Mouse (Mus musculus) frontal cortex, adult 2 months (tissue): ENCODE results near the gene Rhob. TPM values are rescaled to one million over a fixed set of nuclear protein-coding genes. Genes with fewer than 3 reads are reported as not detected.

Source experiments
- DNase-seq, 2 experiments: peaks; one replicate each; pipeline ENCODE4 v3.0.0; 2022; ENCODE audit warnings: low spot score in 1 of 2; ENCODE audit errors: extremely low spot score in 1 of 2
- polyA plus RNA-seq: library from polyadenylated mRNA; depleted of rRNA; stranded (reverse); fragments of >200 nt; gene quantifications from 2 replicates; pipeline ENCODE4 v1.2.3, GENCODE M21; 2012

Gene Rhob
- polyA plus RNA-seq, 1 experiment, result 285 TPM

GRCm38 (mm10) chr12:8506954-8507707 lies 7.3 kb upstream of the Rhob start:
- no peak for DNase-seq

DNA sequence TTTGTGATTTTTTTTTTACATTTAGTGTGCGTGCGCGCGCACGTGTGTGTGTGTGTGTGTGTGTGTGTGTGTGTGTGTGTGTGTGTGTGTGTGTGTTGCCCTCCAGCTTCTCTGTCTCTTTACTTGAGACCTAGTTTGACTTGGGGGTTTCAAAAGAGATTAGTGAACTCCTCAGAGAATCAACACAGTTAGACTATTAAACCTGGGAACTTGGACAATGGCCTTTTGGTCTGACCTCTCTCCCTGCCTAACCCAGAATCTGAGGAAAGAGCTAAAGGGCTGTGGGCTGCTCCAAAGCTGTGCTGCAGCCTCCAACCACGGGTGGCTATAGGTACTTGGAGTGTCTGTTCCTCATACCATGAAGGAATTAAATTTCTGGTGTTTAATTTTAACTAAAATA lies 4.3 kb upstream of the Rhob start:
- no peak for DNase-seq

DNA sequence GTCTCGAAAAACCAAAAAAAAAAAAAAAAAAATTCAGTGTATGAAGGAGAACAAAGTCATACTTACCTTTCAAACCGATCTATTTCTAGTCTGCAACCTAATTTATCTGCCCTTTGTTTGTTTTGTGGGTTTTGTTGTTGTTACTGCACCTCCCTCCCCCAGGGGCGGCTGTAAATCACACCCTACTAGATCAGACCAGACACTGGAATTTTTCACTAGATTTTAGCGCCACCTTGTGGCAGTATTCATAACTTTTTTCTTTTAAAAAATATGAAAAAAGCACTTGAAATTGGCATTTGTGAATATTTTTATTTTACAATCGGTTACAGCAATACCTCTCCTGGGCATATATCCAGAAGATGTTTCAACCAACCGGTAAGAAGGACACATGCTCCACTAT lies 2.7 kb upstream of the Rhob start:
- peak in 1 of 2 experiments; percentile 89 for DNase-seq

- no peak for DNase-seq
These were observed 1.9 kb upstream of the Rhob start for GRCm38 (mm10) chr12:8501571-8502305.

- DNase-seq, result no peak
These were observed 1.1 kb upstream of the Rhob start for GRCm38 (mm10) chr12:8500597-8501570.

DNA sequence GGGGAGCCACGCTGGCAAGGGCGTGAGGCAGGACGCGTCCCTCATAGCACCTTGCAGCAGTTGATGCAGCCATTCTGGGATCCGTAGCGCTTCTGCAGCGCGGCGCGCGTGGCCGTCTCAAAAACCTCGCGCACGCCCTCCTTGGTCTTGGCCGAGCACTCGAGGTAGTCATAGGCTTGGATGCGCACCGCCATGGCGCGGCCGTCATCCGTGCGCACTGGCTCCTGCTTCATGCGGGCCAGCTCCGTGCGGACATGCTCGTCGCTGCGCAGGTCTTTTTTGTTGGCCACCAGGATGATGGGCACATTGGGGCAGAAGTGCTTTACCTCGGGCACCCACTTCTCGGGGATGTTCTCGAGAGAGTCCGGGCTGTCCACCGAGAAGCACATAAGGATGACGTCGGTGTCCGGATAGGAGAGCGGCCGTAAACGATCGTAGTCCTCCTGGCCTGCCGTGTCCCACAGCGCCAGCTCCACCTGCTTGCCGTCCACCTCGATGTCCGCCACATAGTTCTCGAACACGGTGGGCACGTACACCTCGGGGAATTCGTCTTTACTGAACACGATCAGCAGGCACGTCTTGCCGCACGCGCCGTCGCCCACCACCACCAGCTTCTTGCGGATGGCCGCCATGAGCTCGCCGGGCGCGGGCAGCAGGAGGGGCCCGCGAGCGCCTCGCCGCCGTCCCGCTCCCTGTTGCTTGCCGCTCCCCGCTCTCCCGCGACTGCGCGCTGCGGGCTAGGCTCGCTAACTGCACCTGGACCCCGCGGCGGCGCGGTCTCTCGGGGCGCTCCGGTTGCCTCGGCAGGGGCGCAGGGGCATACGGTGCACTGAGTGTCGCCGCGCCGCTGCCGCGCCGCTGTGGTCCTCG lies 573 bp downstream of the Rhob start:
- DNase-seq, result peak; percentile 47 to 57

DNA sequence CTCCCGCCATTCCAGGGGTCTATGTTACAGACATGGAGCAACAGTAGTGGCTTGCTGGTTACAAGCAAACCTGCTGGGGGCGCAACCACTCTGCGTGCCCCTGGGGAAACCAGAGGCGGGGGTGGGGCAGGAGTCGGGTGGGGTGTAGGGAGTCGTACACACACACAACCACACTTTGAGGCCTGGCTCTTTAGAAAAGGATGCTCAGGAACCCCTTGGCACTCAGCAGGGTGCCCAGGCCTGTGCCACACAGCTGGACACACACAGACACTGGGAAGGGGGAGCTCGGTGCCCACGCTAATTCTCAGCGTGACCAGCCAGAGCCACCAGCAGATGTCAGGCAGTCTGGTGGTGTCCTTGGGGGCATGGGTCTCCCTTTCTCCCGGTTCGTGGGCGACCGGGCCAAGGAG lies 1.2 kb downstream of the Rhob start:
- DNase-seq, result no peak

DNA sequence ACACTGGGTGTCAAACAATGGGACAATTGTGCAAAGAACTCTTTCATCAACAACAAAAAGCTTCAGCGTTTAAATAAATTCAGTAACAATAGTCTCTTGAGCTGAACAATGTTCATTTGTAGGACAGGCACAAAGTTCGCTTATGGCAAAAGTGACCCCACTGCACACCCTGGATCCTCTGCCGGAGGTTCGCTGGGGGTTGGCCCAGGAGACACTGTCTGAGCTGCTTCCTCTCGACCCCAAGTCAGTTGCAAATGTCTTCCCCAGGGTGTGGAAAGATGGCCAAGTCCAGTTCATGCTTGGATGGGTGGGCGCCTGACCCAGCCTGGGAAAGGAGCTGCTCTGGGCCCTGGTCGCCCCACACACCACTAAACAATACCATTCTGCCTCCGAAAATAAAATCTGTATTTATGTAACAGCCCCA lies 1.6 kb downstream of the Rhob start:
- no peak for DNase-seq

GRCm38 (mm10) chr12:8497314-8497706 lies 2.5 kb downstream of the Rhob start:
- DNase-seq, result no peak

DNA sequence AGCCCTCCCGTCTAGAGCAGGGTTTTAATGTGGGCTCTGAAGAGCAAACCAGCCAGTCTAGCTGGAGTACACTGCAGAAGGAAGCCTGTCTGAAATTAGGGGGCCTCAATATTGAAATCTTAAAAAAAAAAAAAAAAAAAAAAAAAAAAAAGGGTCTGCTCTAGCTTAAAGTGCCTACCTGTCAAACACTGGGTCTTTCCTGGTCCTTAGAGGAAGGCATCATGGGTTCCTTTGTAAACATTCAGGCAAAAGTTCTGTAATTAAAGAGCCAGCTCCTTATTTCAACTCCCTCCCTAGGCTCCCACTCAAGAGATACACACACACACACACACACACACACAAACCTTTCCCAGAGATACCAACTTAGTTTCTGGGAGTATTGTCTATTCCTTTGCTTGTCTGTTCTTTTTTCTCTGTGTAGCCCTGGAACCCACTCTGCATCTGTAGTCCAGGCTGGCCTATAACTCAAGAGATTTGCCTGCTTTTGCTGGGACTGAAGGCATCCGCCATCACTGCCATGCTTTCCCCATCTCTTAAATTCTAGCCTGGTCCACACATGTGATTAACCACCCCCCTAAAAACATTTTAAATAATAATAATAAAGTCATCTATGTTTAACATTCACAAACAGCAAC lies 3.0 kb downstream of the Rhob start:
- no peak for DNase-seq

DNA sequence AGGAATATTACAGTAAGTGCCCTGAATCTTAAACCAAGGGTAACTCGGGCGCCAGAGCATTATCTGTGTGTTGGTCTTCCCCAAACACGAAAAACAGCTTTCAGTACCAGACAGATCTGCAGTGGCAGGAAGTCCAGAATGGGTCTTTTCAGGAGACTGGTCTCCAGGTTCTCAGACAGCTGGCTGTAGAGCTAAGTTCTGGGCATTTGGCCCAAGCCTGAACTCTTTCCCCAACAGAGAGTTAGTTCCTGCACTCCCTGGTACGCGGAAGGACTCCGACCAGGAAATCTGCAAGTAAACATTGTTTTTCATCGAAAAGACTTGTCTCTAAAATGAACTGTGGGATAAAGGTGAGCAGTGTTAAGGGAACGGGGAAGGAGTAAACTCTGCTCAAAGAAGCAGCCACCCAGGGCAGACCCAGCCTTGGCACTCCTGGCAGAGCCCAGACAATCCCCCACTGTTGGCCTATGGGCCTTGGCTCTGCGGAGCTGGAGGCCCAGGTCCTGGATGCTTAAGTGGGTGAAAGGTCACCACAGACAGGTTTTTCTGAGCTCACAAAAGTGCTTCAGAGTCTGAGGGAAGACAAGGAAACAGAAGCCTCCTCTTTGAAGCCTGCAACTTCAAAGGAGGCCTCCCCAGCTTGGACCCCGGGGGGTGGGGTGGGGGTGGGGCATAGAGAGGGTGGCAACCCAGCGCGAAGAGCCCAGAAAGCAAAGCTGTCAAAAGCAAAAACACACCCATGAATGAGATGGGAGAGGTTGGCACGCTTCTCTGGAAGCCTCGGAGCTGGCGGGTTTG lies 3.7 kb downstream of the Rhob start:
- peak in 1 of 2 experiments; percentile 48 for DNase-seq

GRCm38 (mm10) chr12:8494675-8495074 lies 5.1 kb downstream of the Rhob start:
- no peak for DNase-seq

DNA sequence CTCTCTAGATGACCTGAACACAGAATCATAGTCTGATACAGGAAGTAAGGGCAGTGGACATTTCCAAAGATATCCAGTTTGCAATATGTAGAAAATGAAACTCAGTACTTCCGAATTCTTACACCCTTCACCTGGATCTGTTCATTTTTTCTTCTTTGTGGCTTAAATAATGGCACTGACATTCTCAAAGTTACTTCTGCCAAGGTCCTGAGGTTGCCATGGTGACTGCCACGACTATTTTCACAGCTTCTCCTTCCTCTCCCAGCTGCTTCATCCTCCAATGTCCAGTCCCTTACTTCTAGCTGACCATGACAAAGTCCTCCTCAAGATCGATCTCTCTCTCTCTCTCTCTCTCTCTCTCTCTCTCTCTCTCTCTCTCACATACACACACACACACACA lies 6.4 kb downstream of the Rhob start:
- no peak for DNase-seq

DNA sequence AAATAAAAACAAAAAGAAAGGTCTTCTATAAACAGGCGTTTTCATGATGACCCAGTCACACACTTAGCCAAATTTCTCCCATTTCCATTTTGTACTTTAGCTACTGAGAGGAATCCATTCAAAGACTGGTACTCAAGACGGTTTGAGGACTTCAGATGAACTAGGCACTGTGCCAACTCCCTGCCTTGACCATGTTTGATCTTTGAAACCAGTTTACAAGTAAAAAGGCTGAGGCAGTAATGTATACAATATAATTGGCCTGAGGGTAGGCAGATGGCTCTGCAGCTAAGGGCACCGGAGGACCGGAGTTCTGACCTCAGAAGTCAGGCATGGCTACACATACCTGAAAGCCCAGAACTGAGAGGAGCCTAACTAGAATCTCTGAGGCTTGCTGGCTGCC lies 10.7 kb downstream of the Rhob start:
- no peak for DNase-seq

DNA sequence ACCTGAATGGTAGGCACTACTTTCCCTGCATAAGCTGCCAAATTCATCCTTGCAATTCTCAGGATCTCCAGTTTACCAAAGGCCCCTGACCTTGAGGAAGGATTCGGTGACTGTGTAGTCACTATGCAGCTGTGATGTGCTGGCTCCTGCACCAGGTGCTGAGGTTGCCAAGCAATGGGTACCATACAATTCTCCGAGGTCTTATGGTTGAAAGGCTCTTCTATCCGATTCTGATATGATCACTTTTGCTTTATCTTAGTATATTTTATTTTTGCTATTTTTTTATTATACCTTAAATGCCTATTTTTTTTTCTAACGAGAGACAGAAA lies 11.2 kb downstream of the Rhob start:
- DNase-seq, result no peak

GRCm38 (mm10) chr12:8487959-8488651 lies 11.7 kb downstream of the Rhob start:
- no peak for DNase-seq

- no peak for DNase-seq
These were observed 12.5 kb downstream of the Rhob start for GRCm38 (mm10) chr12:8487281-8487680.

DNA sequence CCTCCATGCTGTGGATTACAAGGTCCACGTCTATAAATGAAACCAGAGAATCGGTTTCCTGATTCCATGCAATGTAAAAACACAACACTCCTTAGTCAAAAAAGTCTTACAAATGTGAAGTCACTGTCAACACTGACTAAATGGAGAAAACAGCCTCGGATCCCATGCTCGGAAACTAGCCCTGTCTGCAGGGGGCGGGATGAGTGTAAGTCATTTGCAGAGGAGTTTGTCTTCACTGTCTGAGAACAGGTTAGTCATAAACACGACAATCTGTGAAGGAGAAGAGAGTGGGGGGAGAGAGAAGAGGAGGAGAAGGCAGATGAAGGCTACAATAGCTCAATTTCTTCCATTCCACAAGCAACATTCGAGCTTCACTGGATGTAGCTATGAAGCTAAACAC lies 14.6 kb downstream of the Rhob start:
- no peak for DNase-seq
